Mouse (Mus musculus) limb, embryonic 15.5 days (tissue): ENCODE measurements around the gene Itga9. TPM values are rescaled to one million over a fixed set of nuclear protein-coding genes. Genes with fewer than 3 reads are reported as not detected.

ENCODE experiments used
- ATAC-seq: fragments of 200-750 bp; cut with Nextera tagmentation; 2 replicates; pipeline ENCODE4 v1.8.0; 2017; ENCODE audit warnings: low read depth, moderate TSS enrichment; ENCODE audit not compliant: insufficient number of reproducible peaks, low FRiP score, low TSS enrichment
- H3K27ac ChIP-seq: fragments of 300-500 bp; sonication (generic); 2 replicates; pipeline ENCODE4 v1.5.1; 2015; ENCODE audit warnings: moderate library complexity, mild to moderate bottlenecking, inconsistent platforms
- H3K27me3 ChIP-seq: fragments of 300-500 bp; sonication (generic); 2 replicates; pipeline ENCODE4 v1.6.1; 2015; ENCODE audit warnings: inconsistent platforms
- H3K36me3 ChIP-seq: fragments of 300-500 bp; sonication (generic); 2 replicates; pipeline ENCODE4 v1.6.1; 2015; ENCODE audit warnings: inconsistent platforms
- H3K4me1 ChIP-seq: fragments of 300-500 bp; sonication (generic); 2 replicates; pipeline ENCODE4 v1.6.1; 2015; ENCODE audit warnings: inconsistent platforms
- H3K4me2 ChIP-seq: fragments of 300-500 bp; sonication (generic); 2 replicates; pipeline ENCODE4 v1.6.1; 2015; ENCODE audit warnings: mild to moderate bottlenecking, inconsistent platforms
- H3K4me3 ChIP-seq: fragments of 300-500 bp; sonication (generic); 2 replicates; pipeline ENCODE4 v1.5.1; 2015; ENCODE audit warnings: mild to moderate bottlenecking, inconsistent platforms
- H3K9ac ChIP-seq: fragments of 300-500 bp; sonication (generic); 2 replicates; pipeline ENCODE4 v1.6.1; 2015; ENCODE audit warnings: inconsistent platforms
- H3K9me3 ChIP-seq: fragments of 300-500 bp; sonication (generic); 2 replicates; pipeline ENCODE4 v1.6.1; 2016; ENCODE audit warnings: inconsistent platforms
- WGBS: fragments of 180-500 bp; shearing (Covaris S2); methylation state at CpG from one replicate; pipeline ENCODE4 v1.1.7; 2015; 5-methylcytosine and 5-hydroxymethylcytosine counted together
- polyA plus RNA-seq: library from polyadenylated mRNA; unstranded; fragments of >200 nt; fragmentation: Nextera tagmentation; extraction: Ambion mirVana; gene quantifications from 2 replicates; pipeline ENCODE4 v1.2.1, GENCODE M21; 2015

Gene Itga9
- polyA plus RNA-seq, 1 experiment from 2014 or later, result 9.9 TPM

GRCm38 (mm10) chr9:118814056-118814455, 207.6 kb downstream of the Itga9 start:
- no peaks in the 10 kb centered on the region for H3K36me3 ChIP-seq
- no peak overlapping the region for H3K27ac ChIP-seq
- H3K4me3 ChIP-seq, result no peak overlapping the region
- H3K9me3 ChIP-seq, result no peaks in the 10 kb centered on the region
- 57% methylated on average over 16 of the region's 16 CpGs for WGBS
- no peaks in the 10 kb centered on the region for H3K27me3 ChIP-seq
- no peak overlapping the region for H3K4me2 ChIP-seq
- peaks cover 33% of the 10 kb centered on the region for H3K4me1 ChIP-seq
- H3K9ac ChIP-seq, result no peak overlapping the region
- no peak for ATAC-seq

DNA sequence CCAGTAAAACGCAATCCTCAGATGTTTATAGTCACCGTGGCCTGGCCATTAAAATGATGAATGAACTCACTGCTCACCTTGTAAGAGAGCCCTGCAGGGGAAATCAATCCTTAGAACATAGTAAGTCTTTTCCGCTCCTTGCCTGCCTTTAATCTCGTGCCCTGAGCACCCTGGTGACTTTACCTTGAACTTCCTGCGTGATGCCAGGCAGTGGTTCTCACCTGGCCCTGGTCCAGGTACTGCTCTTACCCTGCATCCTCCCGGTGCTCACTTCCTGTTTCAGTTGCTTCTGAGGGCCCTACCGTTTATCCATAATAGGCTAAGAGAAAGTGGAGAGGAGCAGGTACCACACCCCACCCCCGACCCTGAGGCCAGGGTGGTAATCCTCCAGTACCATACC, 208.0 kb downstream of the Itga9 start:
- no peak overlapping the region for H3K4me2 ChIP-seq
- WGBS, result 33% methylated on average over 8 of the region's 8 CpGs
- no peak for ATAC-seq
- H3K4me1 ChIP-seq, result peaks cover 33% of the 10 kb centered on the region
- H3K9ac ChIP-seq, result no peak overlapping the region
- no peaks in the 10 kb centered on the region for H3K27me3 ChIP-seq
- H3K4me3 ChIP-seq, result no peak overlapping the region
- no peaks in the 10 kb centered on the region for H3K36me3 ChIP-seq
- no peaks in the 10 kb centered on the region for H3K9me3 ChIP-seq
- no peak overlapping the region for H3K27ac ChIP-seq

DNA sequence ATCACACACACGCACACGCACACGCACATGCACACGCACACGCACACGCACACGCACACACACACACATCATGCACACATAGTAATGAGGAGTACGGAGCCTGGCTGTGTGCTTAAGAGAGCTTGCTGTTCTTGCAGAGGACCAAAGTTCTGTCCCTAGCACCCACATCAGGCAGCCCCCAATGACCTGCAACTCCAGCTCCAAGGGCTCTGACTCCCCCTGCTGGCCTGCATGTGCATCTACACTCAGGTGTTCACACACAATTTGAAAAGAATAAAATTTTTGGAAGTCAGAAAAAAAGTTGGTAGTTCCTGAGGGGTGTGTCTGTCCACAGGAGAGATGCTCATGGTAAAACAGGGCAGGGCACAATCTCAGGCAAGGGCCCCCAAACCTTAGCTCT, 209.1 kb downstream of the Itga9 start:
- H3K4me1 ChIP-seq, result peaks cover 33% of the 10 kb centered on the region
- WGBS, result 96% methylated on average over 8 of the region's 8 CpGs
- no peak overlapping the region for H3K27ac ChIP-seq

GRCm38 (mm10) chr9:118818508-118818907, 212.0 kb downstream of the Itga9 start:
- no peak overlapping the region for H3K9ac ChIP-seq
- ATAC-seq, result no peak
- no peaks in the 10 kb centered on the region for H3K27me3 ChIP-seq
- no peak overlapping the region for H3K27ac ChIP-seq
- H3K9me3 ChIP-seq, result no peaks in the 10 kb centered on the region
- no peak overlapping the region for H3K4me2 ChIP-seq
- peaks cover 43% of the 10 kb centered on the region for H3K4me1 ChIP-seq
- H3K4me3 ChIP-seq, result no peak overlapping the region
- H3K36me3 ChIP-seq, result no peaks in the 10 kb centered on the region
- WGBS, result 44% methylated on average over 3 of the region's 3 CpGs

More for the DNA sequence above, 209.1 kb downstream of the Itga9 start:
- no peak for ATAC-seq
- Histone ChIP-seq H3K27me3 (no peaks in the 10 kb centered on the region), H3K9me3 (no peaks in the 10 kb centered on the region), H3K36me3 (no peaks in the 10 kb centered on the region), H3K4me2 (no peak overlapping the region), H3K9ac (no peak overlapping the region), H3K4me3 (no peak overlapping the region)

GRCm38 (mm10) chr9:118821220-118822185, 215.0 kb downstream of the Itga9 start:
- Histone ChIP-seq H3K4me1 (peaks cover 39% of the 10 kb centered on the region), H3K36me3 (no peaks in the 10 kb centered on the region), H3K27ac (no peak overlapping the region), H3K27me3 (no peaks in the 10 kb centered on the region), H3K4me2 (peak overlapping the region; percentile 17; the same call in 1 of the 2 replicates), H3K9me3 (no peaks in the 10 kb centered on the region), H3K9ac (no peak overlapping the region), H3K4me3 (no peak overlapping the region)
- peak; percentile 45; the same call in 1 of the 2 replicates for ATAC-seq
- 36% methylated on average over 21 of the region's 21 CpGs for WGBS

GRCm38 (mm10) chr9:118822186-118822555, 215.7 kb downstream of the Itga9 start:
- H3K9ac ChIP-seq, result no peak overlapping the region

DNA sequence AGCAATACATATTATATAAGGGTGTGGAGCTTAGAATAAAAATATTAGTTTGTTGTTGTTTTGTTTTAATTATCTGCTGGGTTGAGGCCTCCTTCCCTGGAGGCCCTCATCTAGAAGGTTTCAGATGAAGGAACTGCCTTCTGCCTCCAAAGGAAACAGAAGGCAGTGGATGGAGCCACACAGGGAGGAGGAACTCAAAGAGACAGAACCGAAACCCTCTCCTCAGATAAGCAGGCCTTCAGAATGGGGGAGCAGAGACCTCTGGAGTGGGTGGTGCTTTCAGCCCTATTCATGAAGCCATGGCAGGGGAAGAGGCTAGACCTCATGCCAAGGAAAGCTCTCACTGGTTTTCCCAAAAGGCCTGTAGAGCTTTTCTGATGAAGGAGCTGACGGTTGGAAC, 216.1 kb downstream of the Itga9 start:
- H3K4me3 ChIP-seq, result no peak overlapping the region
- H3K4me2 ChIP-seq, result no peak overlapping the region
- WGBS, result 84% methylated on average over 2 of the region's 2 CpGs
- H3K9me3 ChIP-seq, result no peaks in the 10 kb centered on the region
- H3K27me3 ChIP-seq, result no peaks in the 10 kb centered on the region
- no peak overlapping the region for H3K9ac ChIP-seq
- H3K4me1 ChIP-seq, result peaks cover 31% of the 10 kb centered on the region
- no peak overlapping the region for H3K27ac ChIP-seq
- no peak for ATAC-seq
- no peaks in the 10 kb centered on the region for H3K36me3 ChIP-seq

More at GRCm38 (mm10) chr9:118822186-118822555, 215.7 kb downstream of the Itga9 start:
- Histone ChIP-seq H3K4me1 (peaks cover 35% of the 10 kb centered on the region), H3K27ac (no peak overlapping the region), H3K36me3 (no peaks in the 10 kb centered on the region), H3K9me3 (no peaks in the 10 kb centered on the region), H3K27me3 (no peaks in the 10 kb centered on the region), H3K4me2 (0 out of 2 replicates have a peak overlapping the region, but pooled peaks have one; percentile 17), H3K4me3 (no peak overlapping the region)
- ATAC-seq, result no peak
- 55% methylated on average over 3 of the region's 3 CpGs for WGBS

DNA sequence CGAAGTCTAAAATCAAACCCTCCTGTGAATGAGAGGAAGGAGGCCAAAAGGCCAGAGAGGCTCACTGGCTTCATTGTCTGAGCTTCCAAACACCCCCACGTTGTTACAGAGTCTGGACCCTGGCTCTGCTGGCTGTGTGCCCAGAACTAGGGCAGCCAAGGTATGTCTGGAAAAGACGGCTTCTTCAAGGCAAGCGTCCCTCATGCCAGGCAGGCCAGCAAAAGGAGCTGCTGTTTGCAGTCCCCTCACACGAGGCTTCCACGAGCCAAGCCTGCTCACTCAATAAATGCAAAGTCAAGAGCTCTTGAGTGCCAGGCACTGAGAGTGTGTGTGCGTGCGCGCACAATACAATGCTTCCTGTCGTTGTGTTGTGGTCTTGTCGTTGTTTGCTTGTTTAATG, 224.6 kb downstream of the Itga9 start:
- Histone ChIP-seq H3K4me1 (peaks cover 13% of the 10 kb centered on the region), H3K4me2 (no peak overlapping the region), H3K36me3 (peaks cover 3% of the 10 kb centered on the region; the same call in 1 of the 2 replicates), H3K4me3 (no peak overlapping the region), H3K9ac (no peak overlapping the region), H3K27ac (peak overlapping the region; percentile 66), H3K27me3 (no peaks in the 10 kb centered on the region), H3K9me3 (no peaks in the 10 kb centered on the region)
- ATAC-seq, result peak; percentile 56; the same call in 1 of the 2 replicates
- WGBS, result 39% methylated on average over 11 of the region's 11 CpGs

DNA sequence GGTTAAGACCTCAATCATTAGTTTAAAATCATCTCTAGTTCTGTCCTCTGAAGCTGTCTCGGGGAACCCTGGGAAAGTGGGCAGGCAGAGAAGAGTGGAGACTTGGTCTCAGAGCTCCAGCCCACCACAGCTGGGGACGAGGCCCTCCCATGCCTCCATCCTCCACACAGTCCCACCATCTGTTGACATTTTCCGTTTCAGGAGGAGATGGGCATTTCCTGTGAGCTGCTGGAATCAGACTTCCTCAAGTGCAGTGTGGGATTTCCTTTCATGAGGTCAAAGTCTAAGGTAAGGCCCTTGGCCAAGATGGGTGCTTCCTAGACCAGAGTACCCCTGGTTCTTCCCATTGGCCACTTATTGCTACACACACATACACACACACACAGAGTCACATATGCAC, 226.0 kb downstream of the Itga9 start:
- 67% methylated on average over 3 of the region's 3 CpGs for WGBS
- Histone ChIP-seq H3K36me3 (peaks cover 3% of the 10 kb centered on the region; the same call in 1 of the 2 replicates), H3K27ac (no peak overlapping the region), H3K4me3 (no peak overlapping the region), H3K9me3 (no peaks in the 10 kb centered on the region), H3K4me2 (no peak overlapping the region), H3K9ac (no peak overlapping the region), H3K27me3 (no peaks in the 10 kb centered on the region), H3K4me1 (peaks cover 13% of the 10 kb centered on the region)
- ATAC-seq, result no peak

GRCm38 (mm10) chr9:118833413-118833812, 226.9 kb downstream of the Itga9 start:
- Histone ChIP-seq H3K36me3 (peaks cover 3% of the 10 kb centered on the region; the same call in 1 of the 2 replicates), H3K9ac (no peak overlapping the region), H3K9me3 (no peaks in the 10 kb centered on the region), H3K4me1 (peaks cover 13% of the 10 kb centered on the region), H3K27ac (no peak overlapping the region), H3K27me3 (no peaks in the 10 kb centered on the region), H3K4me2 (no peak overlapping the region), H3K4me3 (no peak overlapping the region)
- no peak for ATAC-seq
- 71% methylated on average over 8 of the region's 8 CpGs for WGBS

DNA sequence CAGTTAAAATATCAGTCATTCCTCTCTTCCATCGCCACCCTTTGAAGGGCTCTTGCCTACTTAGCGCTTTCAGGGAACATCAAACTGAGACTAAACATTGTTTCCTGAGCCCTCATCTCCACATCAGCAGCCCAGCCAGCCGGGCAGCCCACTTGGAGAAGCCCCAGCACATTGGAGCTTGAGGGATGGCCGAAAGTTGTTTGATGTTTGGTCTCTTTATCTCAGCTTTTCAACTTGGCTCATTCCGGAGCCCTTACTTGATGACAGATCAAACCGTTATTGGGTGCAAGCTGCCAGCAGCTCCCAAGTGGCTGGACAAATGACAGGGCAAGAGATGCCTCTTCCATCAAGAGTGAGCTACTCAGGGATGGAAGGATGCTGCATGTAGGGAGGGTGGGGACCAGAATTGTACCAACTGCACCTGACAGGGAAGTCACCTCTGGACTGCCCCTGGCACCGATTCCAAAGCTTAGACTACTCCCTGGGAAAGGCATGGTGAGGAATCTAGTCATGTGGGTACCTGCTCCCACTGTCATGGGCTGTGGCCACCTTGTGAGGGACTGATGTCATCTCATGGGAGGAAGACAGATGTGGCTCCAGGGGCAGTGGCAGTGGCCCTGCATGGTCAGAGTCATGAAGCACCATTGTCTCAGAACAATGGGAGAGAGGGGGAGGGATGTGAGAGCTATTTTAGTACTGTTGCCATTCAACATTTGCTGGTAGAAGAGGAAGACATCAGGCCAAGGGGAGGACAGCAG, 232.6 kb downstream of the Itga9 start:
- Histone ChIP-seq H3K27me3 (no peaks in the 10 kb centered on the region), H3K4me1 (no peaks in the 10 kb centered on the region), H3K27ac (no peak overlapping the region), H3K9ac (no peak overlapping the region), H3K36me3 (peaks cover 12% of the 10 kb centered on the region), H3K9me3 (no peaks in the 10 kb centered on the region), H3K4me2 (no peak overlapping the region), H3K4me3 (no peak overlapping the region)
- ATAC-seq, result no peak
- WGBS, result 57% methylated on average over 7 of the region's 7 CpGs

DNA sequence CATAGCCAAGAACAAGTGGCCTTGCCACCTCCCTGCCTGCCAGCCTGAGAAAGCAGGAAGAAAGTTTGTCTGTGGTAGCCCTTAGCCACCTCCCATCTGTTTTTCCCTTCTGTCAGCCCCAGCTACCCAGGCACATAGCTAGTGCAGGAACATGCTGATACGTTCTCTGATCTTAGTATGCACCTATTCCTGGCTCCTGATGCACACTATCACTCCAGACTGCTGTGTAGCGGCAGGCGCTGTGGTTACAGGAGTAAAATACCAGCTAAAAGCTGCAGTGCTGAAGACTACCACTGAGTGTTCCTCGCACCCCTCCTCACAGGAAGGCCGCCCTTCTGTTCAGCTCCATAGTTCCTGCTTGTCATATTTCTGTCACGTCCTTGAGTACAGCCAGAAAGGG, 234.8 kb downstream of the Itga9 start:
- WGBS, result 83% methylated on average over 6 of the region's 6 CpGs
- no peak for ATAC-seq

More for the DNA sequence above, 234.8 kb downstream of the Itga9 start:
- H3K9me3 ChIP-seq, result no peaks in the 10 kb centered on the region
- H3K27me3 ChIP-seq, result no peaks in the 10 kb centered on the region
- H3K4me1 ChIP-seq, result no peaks in the 10 kb centered on the region
- no peak overlapping the region for H3K27ac ChIP-seq
- no peak overlapping the region for H3K4me2 ChIP-seq
- H3K36me3 ChIP-seq, result peaks cover 9% of the 10 kb centered on the region; the same call in 1 of the 2 replicates
- no peak overlapping the region for H3K4me3 ChIP-seq
- H3K9ac ChIP-seq, result no peak overlapping the region
